Mouse (Mus musculus): ENCODE measurements at regions not wholly inside any gene's neighbourhood (a gene's known extent, or its start where the extent isn't known, plus 50 kb on each side); places are given as distances from the start of the nearest gene placed in this dataset.

GRCm38 (mm10) chr11:19651522-19651921, 272.7 kb upstream of the Spred2 start:
- no peak overlapping the region for H3K4me3 ChIP-seq
- no peak for DNase-seq (ENCODE audit: low spot score)
- H3K4me1 ChIP-seq, result no peaks in the 10 kb centered on the region
- WGBS, result 93% methylated on average over 6 of the region's 6 CpGs
- no peaks in the 10 kb centered on the region for H3K27me3 ChIP-seq (replicated peaks; ENCODE audit: low read depth, poor library complexity, severe bottlenecking)
- no peaks in the 10 kb centered on the region for H3K9me3 ChIP-seq
- no peak overlapping the region for H3K27ac ChIP-seq (replicated peaks)
- no peaks in the 10 kb centered on the region for H3K36me3 ChIP-seq (replicated peaks)

GRCm38 (mm10) chr11:19651929-19652328, 272.2 kb upstream of the Spred2 start:
- H3K4me1 ChIP-seq, result no peaks in the 10 kb centered on the region
- no peaks in the 10 kb centered on the region for H3K27me3 ChIP-seq (replicated peaks; ENCODE audit: low read depth, poor library complexity, severe bottlenecking)
- DNase-seq (ENCODE audit: low spot score), result no peak
- H3K9me3 ChIP-seq, result no peaks in the 10 kb centered on the region
- 94% methylated on average over 7 of the region's 7 CpGs for whole genome bisulfite sequencing
- H3K27ac ChIP-seq (replicated peaks), result no peak overlapping the region
- no peaks in the 10 kb centered on the region for H3K36me3 ChIP-seq (replicated peaks)
- no peak overlapping the region for H3K4me3 ChIP-seq

- Histone ChIP-seq H3K4me3 (no peak overlapping the region), H3K36me3 (replicated peaks) (no peaks in the 10 kb centered on the region), H3K27me3 (replicated peaks; ENCODE audit: low read depth, poor library complexity, severe bottlenecking) (no peaks in the 10 kb centered on the region), H3K4me1 (0 out of 2 replicates have a peak, but pooled peaks cover 4% of the 10 kb centered on the region), H3K9me3 (no peaks in the 10 kb centered on the region), H3K27ac (replicated peaks) (no peak overlapping the region)
- 69% methylated on average over 4 of the region's 4 CpGs for WGBS
- no peak for DNase-seq (ENCODE audit: low spot score)
These were observed 264.7 kb upstream of the Spred2 start for GRCm38 (mm10) chr11:19659511-19659910.

GRCm38 (mm10) chr11:19666732-19667131, 257.4 kb upstream of the Spred2 start:
- Histone ChIP-seq H3K27me3 (replicated peaks; ENCODE audit: low read depth, poor library complexity, severe bottlenecking) (no peaks in the 10 kb centered on the region), H3K4me3 (no peak overlapping the region), H3K4me1 (no peaks in the 10 kb centered on the region), H3K36me3 (replicated peaks) (no peaks in the 10 kb centered on the region), H3K27ac (replicated peaks) (no peak overlapping the region), H3K9me3 (no peaks in the 10 kb centered on the region)
- no peak for DNase-seq (ENCODE audit: low spot score)
- 92% methylated on average over 4 of the region's 4 CpGs for WGBS

GRCm38 (mm10) chr11:19670853-19671530, 253.2 kb upstream of the Spred2 start:
- WGBS, result 73% methylated on average over 13 of the region's 13 CpGs
- DNase-seq (ENCODE audit: low spot score), result peak; percentile 10
- Histone ChIP-seq H3K9me3 (no peaks in the 10 kb centered on the region), H3K27me3 (replicated peaks; ENCODE audit: low read depth, poor library complexity, severe bottlenecking) (no peaks in the 10 kb centered on the region), H3K27ac (replicated peaks) (peak overlapping the region; percentile 59), H3K4me3 (no peak overlapping the region), H3K4me1 (no peaks in the 10 kb centered on the region), H3K36me3 (replicated peaks) (no peaks in the 10 kb centered on the region)

GRCm38 (mm10) chr11:19673012-19673411, 251.2 kb upstream of the Spred2 start:
- Histone ChIP-seq H3K27me3 (replicated peaks; ENCODE audit: low read depth, poor library complexity, severe bottlenecking) (no peaks in the 10 kb centered on the region), H3K4me1 (no peaks in the 10 kb centered on the region), H3K4me3 (no peak overlapping the region), H3K27ac (replicated peaks) (no peak overlapping the region), H3K36me3 (replicated peaks) (no peaks in the 10 kb centered on the region), H3K9me3 (no peaks in the 10 kb centered on the region)
- DNase-seq (ENCODE audit: low spot score), result no peak
- 38% methylated on average over 1 of the region's 1 CpGs for WGBS

GRCm38 (mm10) chr11:19676514-19676913, 247.7 kb upstream of the Spred2 start:
- Histone ChIP-seq H3K36me3 (replicated peaks) (no peaks in the 10 kb centered on the region), H3K4me3 (no peak overlapping the region), H3K9me3 (no peaks in the 10 kb centered on the region), H3K27ac (replicated peaks) (no peak overlapping the region), H3K27me3 (replicated peaks; ENCODE audit: low read depth, poor library complexity, severe bottlenecking) (no peaks in the 10 kb centered on the region), H3K4me1 (no peaks in the 10 kb centered on the region)
- WGBS, result 93% methylated on average over 1 of the region's 1 CpGs
- DNase-seq (ENCODE audit: low spot score), result no peak

- Histone ChIP-seq H3K27me3 (replicated peaks; ENCODE audit: low read depth, poor library complexity, severe bottlenecking) (no peaks in the 10 kb centered on the region), H3K4me1 (no peaks in the 10 kb centered on the region), H3K36me3 (replicated peaks) (no peaks in the 10 kb centered on the region), H3K27ac (replicated peaks) (no peak overlapping the region), H3K4me3 (no peak overlapping the region), H3K9me3 (0 out of 2 replicates have a peak, but pooled peaks cover under 1% of the 10 kb centered on the region)
- DNase-seq (ENCODE audit: low spot score), result no peak
- 78% methylated on average over 2 of the region's 2 CpGs for WGBS
These were observed 245.1 kb upstream of the Spred2 start for GRCm38 (mm10) chr11:19679041-19679440.

- no peak overlapping the region for H3K27ac ChIP-seq (replicated peaks)
- H3K27me3 ChIP-seq (replicated peaks; ENCODE audit: low read depth, poor library complexity, severe bottlenecking), result no peaks in the 10 kb centered on the region
- no peak overlapping the region for H3K4me3 ChIP-seq
- DNase-seq (ENCODE audit: low spot score), result no peak
- 92% methylated on average over 5 of the region's 5 CpGs for WGBS
- H3K4me1 ChIP-seq, result no peaks in the 10 kb centered on the region
- H3K9me3 ChIP-seq, result peaks cover 6% of the 10 kb centered on the region; the same call in 1 of the 2 replicates
- H3K36me3 ChIP-seq (replicated peaks), result no peaks in the 10 kb centered on the region
These were observed 244.5 kb upstream of the Spred2 start for GRCm38 (mm10) chr11:19679669-19680068.

GRCm38 (mm10) chr11:19701198-19701597, 223.0 kb upstream of the Spred2 start:
- Histone ChIP-seq H3K27ac (replicated peaks) (no peak overlapping the region), H3K4me3 (no peak overlapping the region), H3K27me3 (replicated peaks; ENCODE audit: low read depth, poor library complexity, severe bottlenecking) (peaks cover 10% of the 10 kb centered on the region), H3K4me1 (peaks cover 22% of the 10 kb centered on the region), H3K9me3 (0 out of 2 replicates have a peak, but pooled peaks cover 3% of the 10 kb centered on the region), H3K36me3 (replicated peaks) (no peaks in the 10 kb centered on the region)
- 56% methylated on average over 3 of the region's 3 CpGs for WGBS
- DNase-seq (ENCODE audit: low spot score), result no peak

GRCm38 (mm10) chr11:19708821-19709220, 215.4 kb upstream of the Spred2 start:
- no peak for DNase-seq (ENCODE audit: low spot score)
- Histone ChIP-seq H3K27me3 (replicated peaks; ENCODE audit: low read depth, poor library complexity, severe bottlenecking) (no peaks in the 10 kb centered on the region), H3K36me3 (replicated peaks) (no peaks in the 10 kb centered on the region), H3K27ac (replicated peaks) (no peak overlapping the region), H3K4me3 (no peak overlapping the region), H3K9me3 (no peaks in the 10 kb centered on the region), H3K4me1 (peaks cover 16% of the 10 kb centered on the region)
- WGBS, result 83% methylated on average over 6 of the region's 6 CpGs

GRCm38 (mm10) chr11:19709337-19709736, 214.8 kb upstream of the Spred2 start:
- Histone ChIP-seq H3K4me3 (no peak overlapping the region), H3K9me3 (no peaks in the 10 kb centered on the region), H3K27me3 (replicated peaks; ENCODE audit: low read depth, poor library complexity, severe bottlenecking) (no peaks in the 10 kb centered on the region), H3K36me3 (replicated peaks) (no peaks in the 10 kb centered on the region), H3K4me1 (peaks cover 22% of the 10 kb centered on the region), H3K27ac (replicated peaks) (no peak overlapping the region)
- 92% methylated on average over 8 of the region's 8 CpGs for WGBS
- DNase-seq (ENCODE audit: low spot score), result no peak

GRCm38 (mm10) chr11:19713091-19713490, 211.1 kb upstream of the Spred2 start:
- no peak overlapping the region for H3K27ac ChIP-seq (replicated peaks)
- H3K4me1 ChIP-seq, result peaks cover 15% of the 10 kb centered on the region
- no peak overlapping the region for H3K4me3 ChIP-seq
- no peaks in the 10 kb centered on the region for H3K9me3 ChIP-seq
- 73% methylated on average over 8 of the region's 8 CpGs for WGBS
- no peaks in the 10 kb centered on the region for H3K27me3 ChIP-seq (replicated peaks; ENCODE audit: low read depth, poor library complexity, severe bottlenecking)
- DNase-seq (ENCODE audit: low spot score), result no peak
- H3K36me3 ChIP-seq (replicated peaks), result no peaks in the 10 kb centered on the region

All from embryonic facial prominence, embryonic 10.5 days (tissue).